Mouse (Mus musculus) mouse trophoblast stem cell (cell line): ENCODE measurements around the gene Muc4.

Experiments used
- in situ Hi-C, 2 experiments: fragments of 300-500 bp; cut with MseI, MboI; formaldehyde crosslinking; loops; 2 replicates in 1 of 2; 3 replicates in 1 of 2; pipeline ENCODE4 v1.15.1; 2025

The Muc4 gene

GRCm38 (mm10) chr16:32726501-32726900 lies 9.2 kb upstream of the Muc4 start:
- in situ Hi-C loops, result no loop called here

GRCm38 (mm10) chr16:32728240-32728639 lies 7.4 kb upstream of the Muc4 start:
- in situ Hi-C loops, result no loop called here

GRCm38 (mm10) chr16:32728730-32729129 lies 7.0 kb upstream of the Muc4 start:
- in situ Hi-C loops, result no loop called here

- in situ Hi-C loops, result no loop called here
Measured at GRCm38 (mm10) chr16:32733213-32733612, 2.5 kb upstream of the Muc4 start.

GRCm38 (mm10) chr16:32736022-32736421 lies 336 bp downstream of the Muc4 start:
- in situ Hi-C loops, result no loop called here

- in situ Hi-C loops, result no loop called here
Measured at GRCm38 (mm10) chr16:32740003-32740663, 4.4 kb downstream of the Muc4 start.

- in situ Hi-C loops, result no loop called here
Measured at GRCm38 (mm10) chr16:32741366-32741765, 5.7 kb downstream of the Muc4 start.

- in situ Hi-C loops, result no loop called here
Measured at GRCm38 (mm10) chr16:32742712-32743111, 7.0 kb downstream of the Muc4 start.

- in situ Hi-C loops, result no loop called here
Measured at GRCm38 (mm10) chr16:32745852-32746251, 10.2 kb downstream of the Muc4 start.

GRCm38 (mm10) chr16:32750242-32751127 lies 14.8 kb downstream of the Muc4 start:
- in situ Hi-C loops, result no loop called here

- in situ Hi-C loops, result no loop called here
Measured at GRCm38 (mm10) chr16:32764550-32764949, 28.9 kb downstream of the Muc4 start.

GRCm38 (mm10) chr16:32764961-32765360 lies 29.3 kb downstream of the Muc4 start:
- in situ Hi-C loops, result no loop called here

GRCm38 (mm10) chr16:32766904-32767303 lies 31.2 kb downstream of the Muc4 start:
- in situ Hi-C loops, result no loop called here

- in situ Hi-C loops, result no loop called here
Measured at GRCm38 (mm10) chr16:32776676-32777075, 41.0 kb downstream of the Muc4 start.

- in situ Hi-C loops, result no loop called here
Measured at GRCm38 (mm10) chr16:32778956-32779355, 43.3 kb downstream of the Muc4 start.

- in situ Hi-C loops, result no loop called here
Measured at GRCm38 (mm10) chr16:32783324-32784062, 47.8 kb downstream of the Muc4 start.

GRCm38 (mm10) chr16:32784840-32785239 lies 49.2 kb downstream of the Muc4 start:
- in situ Hi-C loops, result no loop called here

- in situ Hi-C loops, result no loop called here
Measured at GRCm38 (mm10) chr16:32790056-32790455, 54.4 kb downstream of the Muc4 start.

GRCm38 (mm10) chr16:32795177-32795576 lies 59.5 kb downstream of the Muc4 start:
- in situ Hi-C loops, result no loop called here

GRCm38 (mm10) chr16:32796676-32797425 lies 61.2 kb downstream of the Muc4 start:
- in situ Hi-C loops, result no loop called here

GRCm38 (mm10) chr16:32797426-32797689 lies 61.7 kb downstream of the Muc4 start, which contains the start of gene Muc20:
TSS of gene Muc20 (minus strand) at chr16:32797435.
- in situ Hi-C loops, result no loop called here
